Mouse (Mus musculus) ovary, postnatal 10 days (tissue): ENCODE results near the gene 1810049J17Rik.
"Not testable (repeated sequence)": the region's sequence is repeated elsewhere in the genome, so short reads cannot be mapped to it uniquely, and the experiment has no call there.

Experiments used
- DNase-seq: peaks from one replicate; pipeline ENCODE4 v3.0.0; 2022; ENCODE audit warnings: low spot score

Gene 1810049J17Rik

GRCm38 (mm10) chr15:12321788-12322621 lies at the start of gene 1810049J17Rik:
Gene 1810049J17Rik (minus strand): TSS chr15:12321899.
- DNase-seq = peak; percentile 18

- no peak for DNase-seq
Measured at GRCm38 (mm10) chr15:12371183-12371582, 49.5 kb upstream of the 1810049J17Rik start.

- DNase-seq = no peak
Measured at GRCm38 (mm10) chr15:12370096-12370495, 48.4 kb upstream of the 1810049J17Rik start.

GRCm38 (mm10) chr15:12368850-12369249 lies 47.2 kb upstream of the 1810049J17Rik start:
- no peak for DNase-seq

- DNase-seq = no peak
Measured at GRCm38 (mm10) chr15:12368357-12368756, 46.7 kb upstream of the 1810049J17Rik start.

GRCm38 (mm10) chr15:12367306-12368080 lies 45.8 kb upstream of the 1810049J17Rik start:
- no peak for DNase-seq

- DNase-seq = not testable (repeated sequence)
Measured at GRCm38 (mm10) chr15:12366580-12367305, 45.0 kb upstream of the 1810049J17Rik start.

GRCm38 (mm10) chr15:12366072-12366469 lies 44.4 kb upstream of the 1810049J17Rik start:
- DNase-seq = no peak

- no peak for DNase-seq
Measured at GRCm38 (mm10) chr15:12365416-12366071, 43.8 kb upstream of the 1810049J17Rik start.

- no peak for DNase-seq
Measured at GRCm38 (mm10) chr15:12364096-12364495, 42.4 kb upstream of the 1810049J17Rik start.

- DNase-seq = no peak
Measured at GRCm38 (mm10) chr15:12362701-12363040, 41.0 kb upstream of the 1810049J17Rik start.

GRCm38 (mm10) chr15:12362001-12362700 lies 40.5 kb upstream of the 1810049J17Rik start:
- no peak for DNase-seq

GRCm38 (mm10) chr15:12360519-12361212 lies 39.0 kb upstream of the 1810049J17Rik start:
- DNase-seq = no peak

GRCm38 (mm10) chr15:12358384-12358783 lies 36.7 kb upstream of the 1810049J17Rik start:
- DNase-seq = no peak

GRCm38 (mm10) chr15:12357459-12357858 lies 35.8 kb upstream of the 1810049J17Rik start:
- no peak for DNase-seq

- DNase-seq = no peak
Measured at GRCm38 (mm10) chr15:12355907-12356306, 34.2 kb upstream of the 1810049J17Rik start.

GRCm38 (mm10) chr15:12355261-12355660 lies 33.6 kb upstream of the 1810049J17Rik start:
- no peak for DNase-seq

GRCm38 (mm10) chr15:12354281-12354810 lies 32.6 kb upstream of the 1810049J17Rik start:
- DNase-seq = no peak

- DNase-seq = no peak
Measured at GRCm38 (mm10) chr15:12351470-12351869, 29.8 kb upstream of the 1810049J17Rik start.

- DNase-seq = no peak
Measured at GRCm38 (mm10) chr15:12349840-12350239, 28.1 kb upstream of the 1810049J17Rik start.
